Mouse (Mus musculus) neural tube, embryonic 15.5 days (tissue): Measurements from ENCODE around the gene Pip5k1c. TPM values are rescaled to one million over a fixed set of nuclear protein-coding genes. Genes with fewer than 3 reads are reported as not detected.

ENCODE experiments used
- ATAC-seq: fragments of 200-750 bp; cut with Nextera tagmentation; 2 replicates; pipeline ENCODE4 v1.8.0; 2017; ENCODE audit warnings: mild to moderate bottlenecking, moderate TSS enrichment, moderate library complexity; ENCODE audit not compliant: low FRiP score
- H3K27ac ChIP-seq: fragments of 300-500 bp; sonication (generic); replicated peaks from 2 replicates; pipeline ENCODE4 v1.5.1; 2015; ENCODE audit warnings: mild to moderate bottlenecking, inconsistent platforms
- H3K27me3 ChIP-seq: fragments of 300-500 bp; sonication (generic); replicated peaks from 2 replicates; pipeline ENCODE4 v1.6.1; 2015; ENCODE audit warnings: inconsistent platforms
- H3K36me3 ChIP-seq: fragments of 300-500 bp; sonication (generic); 2 replicates; pipeline ENCODE4 v1.6.1; 2015; ENCODE audit warnings: inconsistent platforms
- H3K4me1 ChIP-seq: fragments of 300-500 bp; sonication (generic); 2 replicates; pipeline ENCODE4 v1.6.1; 2015; ENCODE audit warnings: inconsistent platforms
- H3K4me2 ChIP-seq: fragments of 300-500 bp; sonication (generic); 2 replicates; pipeline ENCODE4 v1.6.1; 2015; ENCODE audit warnings: inconsistent platforms, mild to moderate bottlenecking, moderate library complexity
- H3K4me3 ChIP-seq: fragments of 300-500 bp; sonication (generic); replicated peaks from 2 replicates; pipeline ENCODE4 v1.5.1; 2015; ENCODE audit warnings: mild to moderate bottlenecking, inconsistent platforms
- H3K9ac ChIP-seq: fragments of 300-500 bp; sonication (generic); replicated peaks from 2 replicates; pipeline ENCODE4 v1.6.1; 2015; ENCODE audit warnings: mild to moderate bottlenecking, inconsistent platforms
- H3K9me3 ChIP-seq: fragments of 300-500 bp; sonication (generic); replicated peaks from 2 replicates; pipeline ENCODE4 v1.6.1; 2016; ENCODE audit warnings: inconsistent platforms
- WGBS: fragments of 180-500 bp; shearing (Covaris S2); methylation state at CpG from one replicate; pipeline ENCODE4 v1.1.7; 2015; ENCODE audit warnings: mixed read lengths; 5-methylcytosine and 5-hydroxymethylcytosine counted together
- polyA plus RNA-seq: library from polyadenylated mRNA; unstranded; fragments of >200 nt; fragmentation: Nextera tagmentation; extraction: Ambion mirVana; gene quantifications from 2 replicates; pipeline ENCODE4 v1.2.1, GENCODE M21; 2015

The Pip5k1c gene
- polyA plus RNA-seq, 1 experiment from 2014 or later, result 124 TPM

GRCm38 (mm10) chr10:81344421-81345161 is 51.8 kb downstream of the Pip5k1c start:
- H3K27me3 ChIP-seq, result peaks cover 67% of the 10 kb centered on the region
- H3K4me2 ChIP-seq, result no peak overlapping the region
- peaks cover 29% of the 10 kb centered on the region for H3K4me1 ChIP-seq
- no peak for ATAC-seq
- H3K4me3 ChIP-seq, result no peak overlapping the region
- H3K9ac ChIP-seq, result no peak overlapping the region
- no peaks in the 10 kb centered on the region for H3K36me3 ChIP-seq
- 52% methylated on average over 8 of the region's 8 CpGs for WGBS
- H3K9me3 ChIP-seq, result no peaks in the 10 kb centered on the region
- H3K27ac ChIP-seq, result no peak overlapping the region

GRCm38 (mm10) chr10:81345162-81345534 is 52.4 kb downstream of the Pip5k1c start:
- H3K36me3 ChIP-seq, result no peaks in the 10 kb centered on the region
- H3K4me1 ChIP-seq, result peaks cover 35% of the 10 kb centered on the region
- H3K27ac ChIP-seq, result no peak overlapping the region
- 83% methylated on average over 4 of the region's 4 CpGs for WGBS
- no peak overlapping the region for H3K4me3 ChIP-seq
- no peak overlapping the region for H3K9ac ChIP-seq
- no peaks in the 10 kb centered on the region for H3K9me3 ChIP-seq
- no peak for ATAC-seq
- H3K4me2 ChIP-seq, result no peak overlapping the region
- H3K27me3 ChIP-seq, result peaks cover 64% of the 10 kb centered on the region

- H3K36me3 ChIP-seq, result no peaks in the 10 kb centered on the region
- 8% methylated on average over 45 of the region's 55 CpGs for WGBS
- peak overlapping the region; percentile 65 for H3K27ac ChIP-seq
- peaks cover 50% of the 10 kb centered on the region for H3K27me3 ChIP-seq
- H3K4me2 ChIP-seq, result peak overlapping the region; percentile 63
- H3K9ac ChIP-seq, result peak overlapping the region; percentile 42
- no peaks in the 10 kb centered on the region for H3K9me3 ChIP-seq
- ATAC-seq, result peak; percentile 13
- H3K4me3 ChIP-seq, result peak overlapping the region; percentile 38
- H3K4me1 ChIP-seq, result peaks cover 37% of the 10 kb centered on the region
Observed at GRCm38 (mm10) chr10:81346453-81347067, 53.8 kb downstream of the Pip5k1c start.

GRCm38 (mm10) chr10:81349146-81349545 is 56.4 kb downstream of the Pip5k1c start:
- Histone ChIP-seq H3K9ac (0 out of 2 replicates have a peak overlapping the region, but pooled peaks have one; percentile 29), H3K4me2 (peak overlapping the region; percentile 95), H3K27ac (no peak overlapping the region), H3K4me1 (peaks cover 29% of the 10 kb centered on the region), H3K9me3 (no peaks in the 10 kb centered on the region), H3K4me3 (peak overlapping the region; percentile 65), H3K36me3 (no peaks in the 10 kb centered on the region), H3K27me3 (peaks cover 25% of the 10 kb centered on the region)
- 5% methylated on average over 12 of the region's 12 CpGs for WGBS
- no peak for ATAC-seq

GRCm38 (mm10) chr10:81349961-81350350 is 57.2 kb downstream of the Pip5k1c start:
- 1% methylated on average over 29 of the region's 29 CpGs for WGBS
- ATAC-seq, result peak; percentile 19
- peak overlapping the region; percentile 95 for H3K4me2 ChIP-seq

GRCm38 (mm10) chr10:81350351-81351063 is 57.7 kb downstream of the Pip5k1c start, which contains the start of gene Hmg20b:
Gene Hmg20b (minus strand): TSS chr10:81350480.
- Histone ChIP-seq H3K4me1 (peaks cover 29% of the 10 kb centered on the region), H3K9ac (peak within 1 kb of the TSS; percentile 62), H3K4me3 (peak within 1 kb of the TSS; percentile 65), H3K4me2 (peak within 1 kb of the TSS; percentile 95), H3K27ac (peak within 1 kb of the TSS; percentile 83), H3K27me3 (peaks cover 14% of the 10 kb centered on the region), H3K36me3 (no peaks in the 10 kb centered on the region), H3K9me3 (no peaks in the 10 kb centered on the region)
- ATAC-seq, result peak; percentile 94
- WGBS, result under 1% methylated on average over 54 of the region's 54 CpGs

More at GRCm38 (mm10) chr10:81349961-81350350, 57.2 kb downstream of the Pip5k1c start:
- Histone ChIP-seq H3K9me3 (no peaks in the 10 kb centered on the region), H3K27me3 (peaks cover 17% of the 10 kb centered on the region), H3K27ac (peak overlapping the region; percentile 56), H3K4me3 (peak overlapping the region; percentile 65), H3K36me3 (no peaks in the 10 kb centered on the region), H3K4me1 (peaks cover 29% of the 10 kb centered on the region), H3K9ac (peak overlapping the region; percentile 62)

GRCm38 (mm10) chr10:81351678-81352291 is 59.0 kb downstream of the Pip5k1c start:
- peaks cover 27% of the 10 kb centered on the region for H3K4me1 ChIP-seq
- peaks cover 11% of the 10 kb centered on the region for H3K27me3 ChIP-seq
- no peak overlapping the region for H3K4me2 ChIP-seq
- H3K9ac ChIP-seq, result no peak overlapping the region
- no peaks in the 10 kb centered on the region for H3K9me3 ChIP-seq
- no peak overlapping the region for H3K4me3 ChIP-seq
- no peak for ATAC-seq
- 25% methylated on average over 9 of the region's 9 CpGs for WGBS
- no peaks in the 10 kb centered on the region for H3K36me3 ChIP-seq
- no peak overlapping the region for H3K27ac ChIP-seq

GRCm38 (mm10) chr10:81354738-81355477 is 62.1 kb downstream of the Pip5k1c start:
- no peaks in the 10 kb centered on the region for H3K27me3 ChIP-seq
- peaks cover 34% of the 10 kb centered on the region for H3K4me1 ChIP-seq
- H3K9ac ChIP-seq, result no peak overlapping the region
- no peak overlapping the region for H3K27ac ChIP-seq
- no peak overlapping the region for H3K4me3 ChIP-seq
- 77% methylated on average over 9 of the region's 9 CpGs for WGBS
- no peak for ATAC-seq
- no peak overlapping the region for H3K4me2 ChIP-seq
- no peaks in the 10 kb centered on the region for H3K9me3 ChIP-seq
- peaks cover under 1% of the 10 kb centered on the region; the same call in 1 of the 2 replicates for H3K36me3 ChIP-seq

- no peak overlapping the region for H3K27ac ChIP-seq
- H3K9me3 ChIP-seq, result no peaks in the 10 kb centered on the region
- ATAC-seq, result no peak
- no peaks in the 10 kb centered on the region for H3K27me3 ChIP-seq
- H3K4me3 ChIP-seq, result no peak overlapping the region
- H3K4me1 ChIP-seq, result peaks cover 37% of the 10 kb centered on the region
- H3K9ac ChIP-seq, result no peak overlapping the region
- H3K4me2 ChIP-seq, result no peak overlapping the region
- H3K36me3 ChIP-seq, result peaks cover 5% of the 10 kb centered on the region; the same call in 1 of the 2 replicates
- WGBS, result 94% methylated on average over 4 of the region's 4 CpGs
Observed at GRCm38 (mm10) chr10:81355533-81355932, 62.8 kb downstream of the Pip5k1c start.

GRCm38 (mm10) chr10:81356352-81356990 is 63.7 kb downstream of the Pip5k1c start:
- no peaks in the 10 kb centered on the region for H3K9me3 ChIP-seq
- peak overlapping the region; percentile 9; the same call in 1 of the 2 replicates for H3K27ac ChIP-seq
- no peaks in the 10 kb centered on the region for H3K27me3 ChIP-seq
- H3K36me3 ChIP-seq, result peaks cover 5% of the 10 kb centered on the region; the same call in 1 of the 2 replicates
- H3K4me2 ChIP-seq, result peak overlapping the region; percentile 85
- peak overlapping the region; percentile 23; the same call in 1 of the 2 replicates for H3K9ac ChIP-seq
- H3K4me3 ChIP-seq, result peak overlapping the region; percentile 73; the same call in 1 of the 2 replicates
- no peak for ATAC-seq
- 54% methylated on average over 12 of the region's 12 CpGs for WGBS
- peaks cover 42% of the 10 kb centered on the region for H3K4me1 ChIP-seq
